Mouse (Mus musculus) small intestine, adult 2 months (tissue): ENCODE measurements around the gene Olfr1402. TPM values are rescaled to one million over a fixed set of nuclear protein-coding genes. Genes with fewer than 3 reads are reported as not detected.
A peak's percentile ranks its signal among the peaks of the same experiment; 100 is the strongest.

Source experiments
- H3K27ac ChIP-seq: fragments of 200-500 bp; 2 replicates; pipeline ENCODE4 v1.5.1; 2012; ENCODE audit warnings: low read depth, low read length, control low read depth, inconsistent platforms; ENCODE audit not compliant: insufficient read depth
- H3K27me3 ChIP-seq: fragments of 200-500 bp; 2 replicates; pipeline ENCODE4 v1.6.1; 2012; ENCODE audit warnings: mild to moderate bottlenecking, moderate library complexity, low read length, inconsistent platforms; ENCODE audit not compliant: control insufficient read depth, insufficient read depth
- H3K36me3 ChIP-seq: fragments of 200-500 bp; 2 replicates; pipeline ENCODE4 v1.6.1; 2012; ENCODE audit warnings: mild to moderate bottlenecking, low read length, control low read depth, inconsistent platforms; ENCODE audit not compliant: control insufficient read depth, insufficient read depth
- H3K4me1 ChIP-seq: fragments of 200-500 bp; 2 replicates; pipeline ENCODE4 v1.6.1; 2012; ENCODE audit warnings: low read length, inconsistent platforms, mixed read lengths; ENCODE audit not compliant: control insufficient read depth, insufficient read depth, insufficient read length
- H3K4me3 ChIP-seq: fragments of 200-500 bp; 2 replicates; pipeline ENCODE4 v1.5.1; 2012; ENCODE audit warnings: low read depth, mild to moderate bottlenecking, control low read depth, inconsistent platforms, low read length, moderate library complexity
- CTCF ChIP-seq: fragments of 200-500 bp; IDR thresholded peaks from 2 replicates; pipeline ENCODE4 v1.5.1; 2012; ENCODE audit warnings: low read depth, mild to moderate bottlenecking, control low read depth, inconsistent platforms, low read length, moderate library complexity, mixed read lengths; ENCODE audit not compliant: insufficient replicate concordance, insufficient read length; ENCODE audit errors: extremely low read depth
- POLR2A ChIP-seq: fragments of 200-500 bp; IDR thresholded peaks from 2 replicates; pipeline ENCODE4 v1.6.1; 2012; ENCODE audit warnings: low read depth, mild to moderate bottlenecking, control low read depth, inconsistent platforms, low read length, moderate library complexity
- WGBS: fragments of 180-500 bp; shearing (Covaris S2); methylation state at CpG from one replicate; pipeline ENCODE4 v1.1.7; 2018; 5-methylcytosine and 5-hydroxymethylcytosine counted together
- polyA plus RNA-seq: library from polyadenylated mRNA; depleted of rRNA; stranded (reverse); fragments of >200 nt; gene quantifications from 2 replicates; pipeline ENCODE4 v1.2.3, GENCODE M21; 2012; rRNA removed

Gene Olfr1402
- polyA plus RNA-seq, result not detected in 2 replicates

- H3K27ac ChIP-seq, result no peak within 1 kb of the TSS
- 56% methylated on average over 1 of the region's 1 CpGs for WGBS
- no peak for TF ChIP-seq POLR2A
- TF ChIP-seq CTCF, result no peak
- H3K36me3 ChIP-seq, result no peaks in the 10 kb centered on the region
- H3K27me3 ChIP-seq, result no peaks in the 10 kb centered on the region
- no peak within 1 kb of the TSS for H3K4me3 ChIP-seq
- H3K4me1 ChIP-seq, result no peaks in the 10 kb centered on the region
Observed at GRCm38 (mm10) chr3:97421920-97422319, at the start of gene Olfr1402. Olfr1402 (minus strand) TSS chr3:97422020.

- Histone ChIP-seq H3K27me3 (no peaks in the 10 kb centered on the region), H3K4me1 (no peaks in the 10 kb centered on the region), H3K4me3 (no peak overlapping the region), H3K36me3 (no peaks in the 10 kb centered on the region), H3K27ac (no peak overlapping the region)
- WGBS, result 72% methylated on average over 4 of the region's 4 CpGs
- TF ChIP-seq POLR2A, result no peak
- TF ChIP-seq CTCF, result no peak
Observed at GRCm38 (mm10) chr3:97455286-97455685, 33.5 kb upstream of the Olfr1402 start.

DNA sequence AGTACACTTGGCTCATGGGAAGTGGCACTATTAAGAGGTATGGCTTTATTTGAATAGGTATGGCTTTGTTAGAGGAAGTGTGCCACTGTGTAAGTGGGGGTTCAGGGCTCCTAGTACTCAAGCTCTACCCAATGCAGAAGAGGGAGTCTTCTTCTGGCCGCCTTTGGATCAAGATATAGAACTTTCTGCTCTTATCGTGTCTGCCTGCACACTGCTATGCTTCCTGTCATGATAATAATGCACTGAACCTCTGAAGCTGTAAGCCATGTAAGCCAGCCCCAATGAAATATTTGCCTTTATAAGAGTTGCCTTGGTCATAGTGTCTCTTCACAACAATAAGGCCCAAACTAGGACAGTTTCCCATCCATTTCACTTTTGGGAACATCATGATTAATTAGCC, 16.8 kb upstream of the Olfr1402 start:
- H3K27me3 ChIP-seq, result no peaks in the 10 kb centered on the region
- no peak overlapping the region for H3K4me3 ChIP-seq
- H3K4me1 ChIP-seq, result no peaks in the 10 kb centered on the region
- no peak overlapping the region for H3K27ac ChIP-seq
- TF ChIP-seq POLR2A (no peak), CTCF (no peak)
- no peaks in the 10 kb centered on the region for H3K36me3 ChIP-seq
- 92% methylated on average over 2 of the region's 2 CpGs for WGBS

- Histone ChIP-seq H3K27ac (no peak overlapping the region), H3K4me3 (no peak overlapping the region), H3K36me3 (no peaks in the 10 kb centered on the region), H3K4me1 (no peaks in the 10 kb centered on the region), H3K27me3 (no peaks in the 10 kb centered on the region)
- TF ChIP-seq POLR2A, result no peak
- TF ChIP-seq CTCF, result peak; percentile 69; the same call in 1 of the 2 replicates
- 17% methylated on average over 1 of the region's 1 CpGs for WGBS
Observed at GRCm38 (mm10) chr3:97394289-97394688, 27.5 kb downstream of the Olfr1402 start.

- TF ChIP-seq POLR2A (no peak), CTCF (peak; percentile 28; the same call in 1 of the 2 replicates)
- Histone ChIP-seq H3K36me3 (no peaks in the 10 kb centered on the region), H3K4me3 (no peak overlapping the region), H3K4me1 (no peaks in the 10 kb centered on the region), H3K27me3 (no peaks in the 10 kb centered on the region), H3K27ac (no peak overlapping the region)
- 69% methylated on average over 5 of the region's 5 CpGs for WGBS
Observed at GRCm38 (mm10) chr3:97393079-97393478, 28.7 kb downstream of the Olfr1402 start.

- Histone ChIP-seq H3K4me1 (no peaks in the 10 kb centered on the region), H3K27me3 (no peaks in the 10 kb centered on the region), H3K36me3 (no peaks in the 10 kb centered on the region), H3K27ac (no peak overlapping the region), H3K4me3 (no peak overlapping the region)
- TF ChIP-seq POLR2A (no peak), CTCF (no peak)
Observed at GRCm38 (mm10) chr3:97370382-97370781, 51.4 kb downstream of the Olfr1402 start.

DNA sequence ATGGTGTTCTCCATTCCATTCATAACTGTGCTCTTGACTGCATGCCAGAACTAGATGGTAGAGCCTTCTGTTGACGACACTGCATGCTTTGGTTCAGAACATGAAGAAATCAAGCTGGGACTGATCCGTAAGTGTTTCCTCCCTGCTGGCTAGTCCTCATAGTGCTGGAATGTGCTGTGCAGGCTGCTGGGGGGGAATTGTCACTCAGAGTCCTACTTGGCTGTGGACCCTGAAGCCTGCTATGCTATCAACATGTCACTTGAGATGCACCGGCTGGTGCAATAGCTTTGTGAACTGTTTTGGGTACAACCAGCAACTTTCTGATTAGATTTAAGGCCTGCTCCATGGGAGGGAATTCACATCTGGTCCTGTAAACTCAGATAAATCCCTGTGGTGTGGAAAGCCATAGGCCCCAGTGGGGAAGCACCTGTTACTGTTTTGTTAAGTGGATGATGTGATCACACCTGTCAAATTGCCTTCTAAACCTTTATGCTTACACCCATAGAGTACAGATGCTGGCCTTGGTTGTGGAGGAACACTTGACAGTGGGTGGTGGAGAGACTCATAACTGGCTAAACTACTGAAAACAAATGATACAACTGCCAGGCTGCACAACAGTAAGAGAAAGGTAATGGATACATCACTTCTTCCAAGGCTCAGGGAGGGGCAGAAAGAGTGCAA, 58.3 kb downstream of the Olfr1402 start:
- Histone ChIP-seq H3K27me3 (no peaks in the 10 kb centered on the region), H3K27ac (no peak overlapping the region), H3K36me3 (no peaks in the 10 kb centered on the region), H3K4me3 (no peak overlapping the region), H3K4me1 (no peaks in the 10 kb centered on the region)
- WGBS, result 68% methylated on average over 3 of the region's 3 CpGs
- TF ChIP-seq POLR2A, result no peak
- TF ChIP-seq CTCF, result no peak

DNA sequence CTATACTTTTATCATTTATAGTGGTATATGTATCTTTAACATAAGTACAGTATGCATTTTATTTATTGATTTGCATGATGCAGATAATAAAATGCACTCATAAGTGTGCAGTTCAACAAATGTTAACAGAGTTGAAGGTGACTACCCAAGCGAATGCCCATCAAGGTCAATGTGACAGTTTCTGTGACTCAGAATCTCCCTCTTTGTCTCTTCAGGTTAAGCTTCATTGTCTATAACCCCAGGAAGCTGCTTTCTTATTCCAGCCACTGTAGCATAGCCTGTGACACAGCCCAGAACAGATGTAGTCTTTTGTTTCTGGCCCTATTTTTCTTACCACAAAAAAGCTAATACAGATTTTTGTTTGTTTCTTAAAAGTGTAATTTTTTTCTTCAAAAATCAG, 63.4 kb downstream of the Olfr1402 start:
- WGBS, result 84% methylated on average over 1 of the region's 1 CpGs
- no peak overlapping the region for H3K27ac ChIP-seq
- no peaks in the 10 kb centered on the region for H3K4me1 ChIP-seq
- H3K36me3 ChIP-seq, result no peaks in the 10 kb centered on the region
- TF ChIP-seq POLR2A (no peak), CTCF (no peak)
- no peaks in the 10 kb centered on the region for H3K27me3 ChIP-seq
- H3K4me3 ChIP-seq, result no peak overlapping the region

Other genes with a start within 250 kb of the Olfr1402 start
- gene Bcl9, start 124.1 kb downstream of the Olfr1402 start, polyA plus RNA-seq, result 7.0 and 16.5 TPM in 2 replicates
- 1.5 and 2.3 TPM in 2 replicates for gene Chd1l, start 188.2 kb upstream of the Olfr1402 start, polyA plus RNA-seq
- 11.3 and 84.1 TPM in 2 replicates for gene Fmo5, start 206.8 kb upstream of the Olfr1402 start, polyA plus RNA-seq
- 0.90 and 1.2 TPM in 2 replicates for gene Prkab2, start 236.2 kb upstream of the Olfr1402 start, polyA plus RNA-seq